Mouse (Mus musculus) embryo, embryonic 11 days (tissue): ENCODE measurements around the gene C1qc.

ENCODE experiments used
- DNase-seq: peaks from one replicate; pipeline ENCODE4 v3.0.0-alpha.2; 2015

The C1qc gene

GRCm38 (mm10) chr4:136894821-136895220, 2.0 kb upstream of the C1qc start:
- no peak for DNase-seq

DNA sequence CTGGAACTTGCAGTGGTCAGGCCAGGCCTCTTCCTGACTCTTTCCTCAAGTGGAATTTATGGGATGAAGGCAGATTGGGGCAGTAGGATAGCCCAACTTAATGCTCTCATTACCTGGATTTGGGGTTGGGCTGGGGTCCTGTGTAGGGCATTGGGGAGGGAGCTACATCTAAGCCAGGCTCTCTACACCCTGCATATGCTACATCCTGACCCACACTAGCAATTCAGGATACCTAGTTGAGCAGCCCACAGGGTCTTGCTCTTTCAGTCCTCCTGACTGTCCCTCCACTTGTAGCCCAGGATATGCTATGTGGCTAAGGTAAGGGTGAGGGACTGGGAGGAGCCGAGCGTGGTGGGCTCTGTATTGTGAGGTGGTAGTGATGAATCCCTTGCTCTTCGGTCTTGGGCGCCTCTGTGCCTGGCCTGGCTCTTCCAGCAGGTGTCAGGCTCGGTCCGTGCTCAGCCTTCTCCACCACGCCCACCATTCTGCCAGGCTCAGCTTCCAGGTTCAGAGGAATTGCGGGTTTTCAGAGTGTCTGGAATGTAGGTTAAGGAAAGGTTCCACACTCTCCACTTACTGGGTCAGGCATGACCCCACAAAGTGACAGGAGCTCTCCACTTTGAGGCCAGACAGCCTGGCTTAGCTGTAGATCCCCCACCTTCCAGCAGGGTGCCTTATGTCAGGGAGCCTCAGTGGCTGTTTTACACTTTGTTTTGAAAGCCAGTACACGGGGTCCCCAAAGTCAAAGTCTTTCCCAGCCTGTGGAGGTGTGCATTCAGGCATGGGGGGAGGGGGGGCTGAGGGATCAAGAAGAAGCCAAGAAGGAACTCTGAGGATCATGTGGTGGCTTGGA, 1.1 kb upstream of the C1qc start:
- peak; percentile 76 for DNase-seq

DNA sequence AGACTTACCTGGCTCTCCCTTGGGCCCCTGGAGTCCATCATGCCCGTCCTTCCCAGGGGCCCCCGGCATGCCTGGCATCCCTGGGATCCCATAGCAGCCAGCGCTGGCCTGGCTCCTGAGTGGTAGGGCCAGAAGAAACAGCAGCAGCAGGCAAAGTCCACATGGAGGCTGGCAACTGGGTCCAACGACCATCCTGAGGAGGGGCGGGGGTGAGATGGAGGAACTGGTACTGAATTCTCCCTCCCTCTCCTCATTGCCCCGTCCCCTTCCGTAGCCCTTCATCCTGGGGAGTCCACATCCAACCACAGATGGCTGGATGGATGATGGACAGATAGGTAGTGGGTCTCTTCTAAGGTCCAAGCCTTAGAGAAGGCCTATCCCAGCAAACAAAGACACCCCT, 494 bp downstream of the C1qc start:
- no peak for DNase-seq

DNA sequence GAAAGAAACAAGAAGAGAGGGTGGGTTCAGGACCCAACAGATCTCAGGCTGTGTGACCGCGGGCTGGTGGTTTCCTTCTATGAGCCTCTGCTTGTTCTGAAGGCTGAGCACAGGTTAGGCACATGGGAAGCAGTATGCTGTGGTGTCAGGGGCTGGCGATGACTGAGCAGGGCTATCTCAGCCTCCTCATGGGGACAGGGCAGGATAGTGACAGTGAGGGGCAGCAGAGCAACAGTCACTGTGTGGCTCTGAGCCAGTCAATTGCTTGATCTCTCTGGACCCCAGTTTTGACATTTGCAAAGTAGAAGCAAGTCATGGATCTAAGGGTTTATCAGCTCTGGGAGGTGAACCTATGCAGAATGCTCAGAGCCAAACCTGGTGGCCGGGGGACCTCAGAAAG, 1.8 kb downstream of the C1qc start:
- no peak for DNase-seq

- no peak for DNase-seq
Observed at GRCm38 (mm10) chr4:136889981-136890380, 2.9 kb downstream of the C1qc start.

- DNase-seq = no peak
Observed at GRCm38 (mm10) chr4:136887714-136888113, 5.2 kb downstream of the C1qc start.

DNA sequence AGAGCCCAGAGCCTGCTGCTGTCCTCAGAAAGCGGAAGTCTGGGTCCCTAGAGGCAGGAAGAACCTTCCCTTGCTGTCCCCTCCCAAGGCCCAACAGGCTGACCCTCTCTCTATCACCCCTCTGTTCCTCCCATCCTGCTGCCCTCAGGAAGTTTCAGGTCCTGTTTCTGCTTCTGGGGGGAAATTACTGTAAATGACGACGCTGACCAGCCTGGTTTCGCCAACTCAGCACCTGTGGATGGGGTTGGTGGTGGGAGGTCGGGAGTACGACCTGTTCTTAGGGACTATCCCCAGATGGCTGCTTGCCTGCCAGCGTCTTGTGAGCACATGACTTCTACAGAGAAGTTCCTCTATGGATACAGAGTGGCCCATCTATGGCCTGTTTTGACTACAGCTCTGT, 6.8 kb downstream of the C1qc start, which contains the start of gene C1qb:
Gene C1qb (minus strand): TSS at position 87 of the 400 bp plus-strand sequence.
- no peak for DNase-seq

GRCm38 (mm10) chr4:136878601-136879000, 14.3 kb downstream of the C1qc start:
- DNase-seq = peak; percentile 49

- no peak for DNase-seq
Observed at GRCm38 (mm10) chr4:136878171-136878570, 14.7 kb downstream of the C1qc start.

DNA sequence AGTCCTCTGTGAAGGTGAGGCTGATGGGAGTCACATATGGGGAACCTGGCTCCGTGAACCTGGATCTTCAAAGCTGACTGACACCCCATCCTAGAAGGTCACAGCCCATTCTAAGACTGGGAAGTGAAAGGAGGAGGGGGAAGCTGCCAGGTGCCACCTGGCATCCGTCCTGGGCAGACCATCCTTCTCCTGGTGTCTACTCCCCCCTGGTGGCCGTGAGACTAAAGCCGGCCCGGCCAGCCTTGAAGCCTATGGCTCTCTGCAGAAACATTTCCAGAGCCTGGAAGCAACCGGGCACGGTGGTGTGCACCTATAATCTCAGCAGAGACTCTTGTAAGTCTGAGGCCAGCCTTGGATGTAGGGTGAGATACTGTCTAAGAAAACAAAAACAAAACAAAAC, 15.9 kb downstream of the C1qc start:
- DNase-seq = peak; percentile 77

GRCm38 (mm10) chr4:136875012-136875411, 17.9 kb downstream of the C1qc start:
- DNase-seq = no peak

GRCm38 (mm10) chr4:136868371-136868770, 24.5 kb downstream of the C1qc start:
- DNase-seq = no peak

- DNase-seq = peak; percentile 71
Observed at GRCm38 (mm10) chr4:136867690-136868345, 25.0 kb downstream of the C1qc start.

DNA sequence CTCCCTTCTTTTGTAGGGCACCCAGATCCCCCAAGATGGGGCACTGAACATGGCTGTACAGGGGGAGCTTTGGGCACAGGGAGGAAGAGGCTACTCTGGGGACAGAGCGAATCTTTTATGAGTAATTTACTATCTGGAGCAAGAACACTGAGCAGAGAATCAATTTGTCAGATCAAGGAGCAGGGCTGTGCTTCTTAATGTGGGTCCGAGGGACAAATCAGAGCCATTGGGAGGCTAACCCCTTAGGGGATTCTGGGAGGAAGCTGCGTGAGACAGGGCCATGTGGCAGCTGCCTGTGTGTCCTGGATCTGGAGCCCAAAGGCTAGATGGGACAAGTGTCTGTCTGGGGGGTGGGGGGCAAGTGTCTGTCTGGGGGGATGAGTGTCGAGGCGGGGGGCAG, 27.3 kb downstream of the C1qc start:
- DNase-seq = peak; percentile 36

- DNase-seq = peak; percentile 91
Observed at GRCm38 (mm10) chr4:136864751-136865470, 28.0 kb downstream of the C1qc start.

GRCm38 (mm10) chr4:136863517-136863916, 29.3 kb downstream of the C1qc start:
- DNase-seq = no peak

DNA sequence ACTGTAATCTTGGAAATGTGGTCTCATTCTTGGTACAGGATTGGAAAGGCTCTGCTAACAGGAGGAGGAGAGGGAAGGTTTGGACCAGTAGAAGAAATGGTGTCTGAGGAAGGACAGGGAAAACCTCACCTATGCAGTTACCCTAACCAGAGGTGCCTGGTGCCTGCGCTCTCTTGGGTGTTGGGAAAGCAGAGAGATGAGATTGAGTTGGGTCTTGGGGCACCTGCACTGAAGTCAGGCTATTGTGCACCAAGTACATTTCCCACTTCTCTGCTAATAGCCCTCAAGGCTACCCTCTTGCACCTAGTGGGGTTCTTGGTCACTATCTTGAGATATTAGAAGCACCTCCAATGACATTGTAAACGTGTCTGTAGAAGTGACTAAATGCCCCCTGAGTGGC, 30.5 kb downstream of the C1qc start:
- DNase-seq = no peak

GRCm38 (mm10) chr4:136861806-136862205, 31.1 kb downstream of the C1qc start:
- peak; percentile 71 for DNase-seq

GRCm38 (mm10) chr4:136860022-136860421, 32.8 kb downstream of the C1qc start:
- no peak for DNase-seq

- DNase-seq = peak; percentile 55
Observed at GRCm38 (mm10) chr4:136855081-136855480, 37.8 kb downstream of the C1qc start.

DNA sequence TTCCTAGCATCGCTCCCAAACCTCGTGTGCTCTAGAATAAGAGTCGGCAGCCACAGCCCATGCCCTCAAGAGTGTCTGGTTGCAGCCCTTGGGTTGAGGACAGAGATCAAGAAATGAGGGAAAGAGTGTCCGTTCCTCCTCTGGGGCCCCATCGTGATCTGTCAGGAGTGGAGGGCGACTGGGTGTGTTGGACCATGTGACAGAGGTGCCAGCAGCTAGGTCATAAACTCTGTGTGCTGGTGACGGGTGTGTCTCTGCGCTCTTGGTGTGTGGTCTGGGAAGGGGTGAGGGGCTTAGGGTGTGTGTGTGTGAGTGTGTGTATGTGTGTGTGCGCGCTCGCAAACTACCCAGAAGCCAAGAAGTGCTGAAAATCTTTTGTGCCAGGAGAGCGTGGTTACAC, 39.9 kb downstream of the C1qc start:
- no peak for DNase-seq

GRCm38 (mm10) chr4:136852119-136852518, 40.7 kb downstream of the C1qc start:
- DNase-seq = no peak

DNA sequence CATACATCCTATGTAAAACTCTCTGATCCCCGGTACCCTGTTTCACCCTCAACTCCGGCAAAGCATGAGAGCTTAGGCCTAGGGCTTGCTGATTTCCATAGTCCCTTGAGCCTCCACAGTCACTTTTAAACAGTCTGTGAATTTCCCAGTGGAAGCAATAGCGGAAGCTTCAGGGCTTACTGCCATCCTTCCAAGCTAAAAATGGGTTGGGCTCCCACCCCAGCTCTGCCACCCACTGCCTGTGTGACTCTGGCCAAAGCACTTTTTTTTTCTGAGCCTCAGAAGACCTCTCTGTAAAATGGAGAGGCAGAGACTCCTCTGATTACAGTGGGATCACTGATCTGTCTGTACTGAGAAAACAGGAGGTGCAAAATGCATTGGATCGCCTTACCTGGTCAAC, 44.3 kb downstream of the C1qc start:
- no peak for DNase-seq

- DNase-seq = no peak
Observed at GRCm38 (mm10) chr4:136847166-136847565, 45.7 kb downstream of the C1qc start.
